Mouse (Mus musculus) liver, adult (tissue): ENCODE measurements around the gene Olfr1036.
"Not testable (repeated sequence)": the region's sequence is repeated elsewhere in the genome, so short reads cannot be mapped to it uniquely, and the experiment has no call there.

Experiments used
- GATA4 ChIP-seq: IDR thresholded peaks from 2 replicates; pipeline ENCODE4 v1.6.1; 2014; ENCODE audit warnings: mild to moderate bottlenecking, low read length; ENCODE audit not compliant: insufficient replicate concordance

Olfr1036 gene

DNA sequence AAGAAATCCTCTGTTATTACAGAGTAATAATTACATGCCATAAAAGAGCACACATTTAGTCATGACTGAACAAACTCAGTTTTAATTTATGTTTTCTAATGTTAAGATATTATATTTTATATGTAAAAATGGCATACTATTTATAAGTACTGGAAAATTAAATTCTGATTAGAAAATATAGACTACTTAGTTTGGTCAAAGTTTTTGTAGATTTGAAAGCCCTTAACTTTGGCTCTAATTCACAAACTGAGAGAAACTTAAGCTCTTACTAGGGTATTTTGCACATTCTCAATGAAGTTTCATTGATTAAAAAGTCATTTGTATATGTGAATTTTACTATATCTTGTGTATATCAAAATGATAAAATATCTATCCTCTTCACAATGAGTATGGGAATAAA is at the start of gene Olfr1036:
Olfr1036 (plus strand) TSS at position 301 of the 400 bp plus-strand sequence.
- not testable (repeated sequence) for TF ChIP-seq GATA4

DNA sequence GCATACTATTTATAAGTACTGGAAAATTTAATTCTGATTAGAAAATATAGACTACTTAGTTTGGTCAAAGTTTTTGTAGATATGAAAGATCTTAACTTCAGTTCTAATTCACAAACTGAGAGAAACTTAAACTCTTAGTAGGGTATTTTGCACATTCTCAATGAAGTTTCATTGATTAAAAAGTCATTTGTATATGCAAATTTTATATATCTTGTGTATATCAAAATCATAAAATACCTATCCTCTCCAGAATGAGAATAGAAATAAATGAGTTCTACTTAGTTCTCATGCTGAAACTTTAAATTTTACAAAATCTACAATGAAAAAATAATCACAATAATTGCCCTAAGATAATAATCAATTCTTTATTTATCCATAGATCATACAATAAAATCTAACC is 28.2 kb upstream of the Olfr1036 start, which contains the start of gene Olfr1034:
Olfr1034 (plus strand) TSS at position 301 of the 400 bp plus-strand sequence.
- TF ChIP-seq GATA4 = no peak

DNA sequence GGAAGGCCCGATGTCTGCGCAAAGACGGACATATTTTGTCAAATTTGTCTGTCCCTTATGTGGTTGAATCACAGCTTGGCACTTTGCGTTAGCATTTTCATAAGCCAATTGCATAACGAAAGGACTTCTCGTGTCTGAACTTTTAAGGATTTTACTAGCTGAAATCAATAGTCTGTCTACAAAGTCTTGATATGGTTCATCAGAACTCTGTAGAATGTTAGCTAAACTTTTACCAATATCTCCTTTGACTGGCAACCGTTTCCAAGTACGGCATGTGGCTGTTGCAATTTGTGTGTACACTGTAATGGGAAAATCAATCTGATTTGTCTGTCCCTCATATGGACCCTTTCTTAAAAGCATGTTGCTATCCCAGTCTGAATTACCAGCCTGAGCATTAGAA is 3.6 kb upstream of the Olfr1036 start:
- TF ChIP-seq GATA4 = no peak; the same call in 1 of the 2 replicates

DNA sequence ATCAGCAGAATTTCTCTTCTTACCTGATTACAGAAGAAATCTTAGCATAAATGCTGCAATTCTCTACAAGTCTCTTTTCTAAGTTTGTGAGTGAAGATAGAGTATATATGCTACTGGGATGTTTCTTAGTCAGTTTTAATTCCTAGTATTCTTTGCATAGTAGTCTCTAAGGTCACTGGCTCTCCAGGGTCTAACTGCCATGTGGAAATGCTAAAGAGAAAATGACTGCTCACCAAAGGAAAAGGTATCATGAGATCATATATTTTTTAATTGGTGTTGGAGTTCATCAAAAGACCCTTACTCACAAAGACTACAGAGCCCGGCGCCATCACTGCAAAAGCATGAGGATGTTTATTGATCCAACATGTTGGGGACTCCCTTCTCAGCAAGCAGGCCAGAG is 13.5 kb downstream of the Olfr1036 start, which contains the start of gene Olfr1037:
Olfr1037 (minus strand) TSS at position 101 of the 400 bp plus-strand sequence.
- no peak for TF ChIP-seq GATA4
